Mouse (Mus musculus) G1E (cell line): Measurements from ENCODE around the gene Gm21985. TPM values are rescaled to one million over a fixed set of nuclear protein-coding genes. Genes with fewer than 3 reads are reported as not detected.
A peak's percentile ranks its signal among the peaks of the same experiment; 100 is the strongest.

Source experiments
- ATAC-seq: 2 replicates; pipeline ENCODE4 v1.8.0; 2016; ENCODE audit warnings: mild to moderate bottlenecking; ENCODE audit not compliant: insufficient number of reproducible peaks, poor library complexity, low FRiP score, severe bottlenecking; ENCODE audit errors: extremely low read depth
- DNase-seq: peaks from one replicate; pipeline ENCODE4 v3.0.0; 2012; ENCODE audit warnings: low spot score
- H3K27me3 ChIP-seq: 2 replicates; pipeline ENCODE4 v1.6.1; 2012; ENCODE audit warnings: mild to moderate bottlenecking, low read length, inconsistent platforms; ENCODE audit not compliant: insufficient read depth
- H3K36me3 ChIP-seq: replicated peaks from 2 replicates; pipeline ENCODE3; 2012; ENCODE audit warnings: mild to moderate bottlenecking, inconsistent platforms
- H3K4me1 ChIP-seq: 2 replicates; pipeline ENCODE4 v1.6.1; 2012; ENCODE audit warnings: low read depth, low read length, inconsistent platforms, mixed read lengths; ENCODE audit not compliant: insufficient read depth
- H3K4me3 ChIP-seq: 2 replicates; pipeline ENCODE4 v1.5.1; 2012; ENCODE audit warnings: low read depth, mild to moderate bottlenecking, inconsistent platforms, low read length, moderate library complexity, mixed read lengths
- H3K9me3 ChIP-seq: replicated peaks from 2 replicates; pipeline ENCODE4 v1.6.1; 2012; ENCODE audit warnings: inconsistent platforms
- CTCF ChIP-seq: IDR thresholded peaks from 2 replicates; pipeline ENCODE4 v1.5.1; 2012; ENCODE audit warnings: low read depth, low read length, inconsistent platforms, mixed read lengths
- GATA1 ChIP-seq: IDR thresholded peaks from 2 replicates; pipeline ENCODE4 v1.6.1; 2012; ENCODE audit warnings: borderline replicate concordance, low read length, inconsistent platforms, mixed read lengths
- GATA2 ChIP-seq: IDR thresholded peaks from 2 replicates; pipeline ENCODE4 v1.6.1; 2012; ENCODE audit warnings: low read depth, low read length, inconsistent platforms, borderline replicate concordance
- POLR2AphosphoS5 ChIP-seq: IDR thresholded peaks from 2 replicates; pipeline ENCODE4 v1.6.1; 2012; ENCODE audit warnings: low read depth, low read length, inconsistent platforms; ENCODE audit not compliant: insufficient replicate concordance
- TAL1 ChIP-seq: conservative IDR thresholded peaks from 2 replicates; pipeline ENCODE4 v1.6.1; 2012; ENCODE audit warnings: low read depth, low read length, inconsistent platforms, mixed read lengths
- polyA plus RNA-seq: library from polyadenylated mRNA; stranded (reverse); fragments of >175 nt; gene quantifications from 2 replicates; pipeline ENCODE4 v1.2.3, GENCODE M21; 2012
- total RNA-seq, 2 experiments: library from RNA; stranded (forward) in 1 of 2; stranded (reverse) in 1 of 2; fragments of 200-1000 nt in 1 of 2; fragments of >200 nt in 1 of 2; fragmentation: Nextera tagmentation in 1 of 2; gene quantifications; 2 replicates each; pipeline ENCODE4 v1.2.3; 2014 to 2017

The Gm21985 gene
- total and polyA plus RNA-seq, 3 experiments: 0.16 TPM; not detected in 2

DNA sequence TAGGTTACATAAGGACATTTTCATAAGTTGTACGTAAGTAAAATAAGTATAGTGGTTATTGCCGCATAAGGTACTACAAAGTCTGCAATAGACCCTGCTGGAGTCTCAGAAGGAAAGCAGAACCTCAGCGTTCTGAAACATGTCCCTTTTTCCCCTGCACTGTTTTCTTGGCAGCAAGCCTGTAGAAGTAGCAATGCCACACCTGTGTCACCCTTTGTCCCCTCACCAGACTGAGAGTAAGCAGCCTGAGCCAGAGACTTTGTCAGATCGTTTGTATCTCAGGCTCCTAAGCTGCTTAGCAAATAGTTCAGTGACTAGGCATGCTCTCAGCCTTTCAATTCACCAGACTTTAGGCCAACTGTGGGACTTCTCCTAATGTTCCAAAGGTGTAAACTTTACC is 20.9 kb downstream of the Gm21985 start:
- Histone ChIP-seq H3K36me3 (no peaks in the 10 kb centered on the region), H3K9me3 (no peaks in the 10 kb centered on the region), H3K4me3 (no peak overlapping the region), H3K27me3 (no peaks in the 10 kb centered on the region), H3K4me1 (peaks cover 11% of the 10 kb centered on the region)
- no peak for DNase-seq
- no peak for TF ChIP-seq POLR2AphosphoS5
- no peak for TF ChIP-seq GATA1
- TF ChIP-seq GATA2: no peak
- no peak for TF ChIP-seq TAL1
- TF ChIP-seq CTCF: no peak
- ATAC-seq: no peak

- Histone ChIP-seq H3K4me3 (no peak overlapping the region), H3K27me3 (no peaks in the 10 kb centered on the region), H3K36me3 (no peaks in the 10 kb centered on the region), H3K4me1 (peaks cover 4% of the 10 kb centered on the region), H3K9me3 (no peaks in the 10 kb centered on the region)
- no peak for ATAC-seq
- DNase-seq: no peak
- no peak for TF ChIP-seq GATA1
Measured at GRCm38 (mm10) chr2:112289507-112289906, 23.4 kb downstream of the Gm21985 start.

DNA sequence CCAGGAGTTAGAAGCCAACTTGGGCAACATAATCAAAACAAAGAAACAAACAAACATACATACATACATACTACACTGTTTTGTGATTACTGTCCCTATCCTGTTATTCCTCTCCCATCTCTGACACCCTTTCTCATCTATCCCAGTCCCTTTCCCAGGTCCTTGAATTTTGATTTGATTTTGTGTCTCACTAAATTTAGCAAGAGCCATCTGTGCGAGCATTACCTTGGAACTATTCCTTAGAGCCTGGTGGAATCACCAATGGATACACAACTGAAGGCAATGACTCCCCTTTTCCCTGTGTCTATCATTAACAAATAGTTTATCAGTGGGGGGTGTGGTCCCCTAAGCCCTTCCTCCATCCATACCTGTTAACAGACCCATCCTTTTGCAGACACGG is 26.7 kb downstream of the Gm21985 start:
- no peaks in the 10 kb centered on the region for H3K4me1 ChIP-seq
- DNase-seq (no peak), ATAC-seq (no peak)
- no peak overlapping the region for H3K4me3 ChIP-seq
- H3K9me3 ChIP-seq: no peaks in the 10 kb centered on the region
- H3K27me3 ChIP-seq: no peaks in the 10 kb centered on the region
- peaks cover 2% of the 10 kb centered on the region for H3K36me3 ChIP-seq
- TF ChIP-seq POLR2AphosphoS5: no peak
- TF ChIP-seq CTCF: no peak
- no peak for TF ChIP-seq GATA1
- no peak for TF ChIP-seq TAL1
- no peak for TF ChIP-seq GATA2

- Histone ChIP-seq H3K4me1 (no peaks in the 10 kb centered on the region), H3K4me3 (no peak overlapping the region)
- no peak for ATAC-seq
Measured at GRCm38 (mm10) chr2:112296211-112296610, 30.1 kb downstream of the Gm21985 start.

GRCm38 (mm10) chr2:112298221-112298620 is 32.1 kb downstream of the Gm21985 start:
- peaks cover 2% of the 10 kb centered on the region for H3K36me3 ChIP-seq
- H3K27me3 ChIP-seq: no peaks in the 10 kb centered on the region
- H3K4me3 ChIP-seq: no peak overlapping the region
- no peak for TF ChIP-seq POLR2AphosphoS5
- no peak for TF ChIP-seq GATA1
- no peak for TF ChIP-seq TAL1
- no peak for TF ChIP-seq CTCF
- TF ChIP-seq GATA2: no peak
- no peak for DNase-seq
- H3K4me1 ChIP-seq: no peaks in the 10 kb centered on the region
- no peaks in the 10 kb centered on the region for H3K9me3 ChIP-seq
- ATAC-seq: no peak

More at GRCm38 (mm10) chr2:112296211-112296610, 30.1 kb downstream of the Gm21985 start:
- Histone ChIP-seq H3K27me3 (no peaks in the 10 kb centered on the region), H3K9me3 (no peaks in the 10 kb centered on the region), H3K36me3 (peaks cover 2% of the 10 kb centered on the region)
- no peak for DNase-seq
- TF ChIP-seq TAL1 (no peak), POLR2AphosphoS5 (no peak), GATA1 (no peak), CTCF (no peak), GATA2 (no peak)

GRCm38 (mm10) chr2:112308671-112309070 is 42.6 kb downstream of the Gm21985 start:
- H3K4me3 ChIP-seq: no peak overlapping the region
- no peaks in the 10 kb centered on the region for H3K27me3 ChIP-seq
- ATAC-seq (no peak), DNase-seq (no peak)
- TF ChIP-seq GATA1 (no peak), CTCF (no peak)
- no peaks in the 10 kb centered on the region; the same call in 1 of the 2 replicates for H3K4me1 ChIP-seq
- no peaks in the 10 kb centered on the region for H3K9me3 ChIP-seq
- H3K36me3 ChIP-seq: no peaks in the 10 kb centered on the region

DNA sequence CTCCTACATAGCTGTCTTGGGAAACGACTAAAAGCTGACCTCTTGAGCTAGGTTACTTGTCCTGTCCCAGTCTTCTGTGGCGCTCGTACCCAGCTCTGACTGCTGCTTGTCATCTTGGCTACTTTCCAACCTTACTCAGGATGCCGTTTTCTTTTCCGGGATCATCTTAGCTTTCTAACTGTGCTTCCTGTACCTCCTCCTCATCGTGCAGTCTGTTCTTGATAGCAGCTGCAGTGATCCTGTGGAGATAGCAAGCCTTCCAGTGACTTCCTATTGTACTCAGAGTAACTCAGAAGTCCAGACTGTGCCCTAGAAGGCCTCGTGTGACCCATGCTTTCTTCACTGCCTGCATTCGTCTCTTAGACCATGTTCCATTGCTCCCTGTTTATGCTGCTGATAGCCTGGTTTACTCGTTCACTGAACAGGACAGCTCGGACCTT is 43.1 kb downstream of the Gm21985 start:
- no peaks in the 10 kb centered on the region for H3K36me3 ChIP-seq
- TF ChIP-seq GATA2 (no peak), GATA1 (no peak), CTCF (no peak), POLR2AphosphoS5 (no peak), TAL1 (no peak)
- 0 out of 2 replicates have a peak, but pooled peaks have one; percentile 15 for ATAC-seq
- no peak for DNase-seq
- H3K9me3 ChIP-seq: no peaks in the 10 kb centered on the region
- H3K27me3 ChIP-seq: no peaks in the 10 kb centered on the region
- no peak overlapping the region for H3K4me3 ChIP-seq
- H3K4me1 ChIP-seq: no peaks in the 10 kb centered on the region; the same call in 1 of the 2 replicates
